Mouse (Mus musculus): Measurements from ENCODE around the gene Amdhd2. TPM values are rescaled to one million over a fixed set of nuclear protein-coding genes. Genes with fewer than 3 reads are reported as not detected.

Amdhd2 gene
- polyA plus RNA-seq, 1 experiment from 2014 or later, result 27.3 TPM

DNA sequence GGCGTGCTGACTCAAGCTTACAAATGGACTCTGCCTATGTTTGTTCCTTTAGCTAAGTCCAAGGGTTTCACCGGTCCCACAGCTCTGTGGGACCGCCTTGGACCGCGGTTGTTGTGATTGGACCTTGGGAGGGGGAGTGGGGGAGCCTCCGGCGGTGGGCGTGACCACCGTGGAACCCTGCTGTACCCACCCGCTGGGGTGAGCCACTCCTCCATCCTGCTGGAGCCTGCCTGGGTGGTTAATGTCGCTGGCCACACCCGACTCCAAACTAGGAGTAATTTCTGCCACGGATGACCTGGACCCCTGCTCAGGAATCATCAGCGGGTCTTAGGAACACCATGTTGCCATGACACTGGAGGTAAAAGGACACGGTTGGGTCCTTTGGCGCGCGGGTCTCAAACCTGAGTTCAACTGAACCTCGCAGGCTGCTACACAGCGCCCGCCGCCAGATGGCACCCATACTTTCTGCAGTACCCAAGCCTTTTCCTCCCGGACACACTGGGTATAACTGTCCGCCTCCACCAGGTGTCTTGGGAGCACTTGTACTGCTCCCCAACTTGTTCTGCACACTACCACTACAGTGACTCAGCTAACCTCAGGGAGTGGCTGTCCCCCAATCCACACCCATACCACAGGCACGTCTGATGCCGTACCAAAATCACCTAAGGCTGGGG lies 11.5 kb downstream of the Amdhd2 start:
- peak; percentile 87 for ATAC-seq (ENCODE audit: low FRiP score)
- peak overlapping the region; percentile 51 for H3K4me2 ChIP-seq
- WGBS, result 2% methylated on average over 26 of the region's 26 CpGs
- peak overlapping the region; percentile 45 for H3K9ac ChIP-seq (ENCODE audit: low read length)
- DNase-seq (ENCODE audit: low spot score, missing footprints), result peak; percentile 96
- H3K4me3 ChIP-seq (ENCODE audit: low read depth, low read length), result peak overlapping the region; percentile 28
- H3K9me3 ChIP-seq (ENCODE audit: control insufficient read depth, low read length), result no peaks in the 10 kb centered on the region
- H3K27me3 ChIP-seq (ENCODE audit: control insufficient read depth, insufficient read depth, low read length), result no peaks in the 10 kb centered on the region
- peaks cover 3% of the 10 kb centered on the region; the same call in 1 of the 2 replicates for H3K4me1 ChIP-seq (ENCODE audit: control insufficient read depth, insufficient read depth, low read length)
- no peak overlapping the region for H3K27ac ChIP-seq (ENCODE audit: low read depth, low read length)
- H3K36me3 ChIP-seq (ENCODE audit: control insufficient read depth, insufficient read depth, low read length), result no peaks in the 10 kb centered on the region

DNA sequence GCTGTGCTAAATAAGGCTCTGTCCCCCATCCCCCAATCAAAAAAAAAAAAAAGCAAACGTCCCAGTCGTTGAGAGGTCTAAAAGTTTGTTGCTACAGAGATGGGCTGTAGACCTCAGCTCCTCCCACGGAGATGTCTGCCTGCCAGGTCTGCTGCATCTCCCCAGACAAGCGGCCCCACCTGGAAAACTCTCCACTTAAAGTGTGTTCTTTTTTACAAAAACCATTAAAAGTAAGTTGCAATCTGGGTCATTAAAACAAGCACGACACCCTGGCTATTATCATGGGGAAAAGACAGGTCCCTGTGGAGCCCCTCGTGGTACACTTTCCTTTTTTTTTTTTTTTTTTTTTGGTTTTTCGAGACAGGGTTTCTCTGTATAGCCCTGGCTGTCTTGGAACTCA lies 12.2 kb downstream of the Amdhd2 start:
- 18% methylated on average over 7 of the region's 7 CpGs for WGBS
- ATAC-seq (ENCODE audit: low FRiP score) (no peak), DNase-seq (ENCODE audit: low spot score, missing footprints) (peak; percentile 81)
- Histone ChIP-seq H3K36me3 (ENCODE audit: control insufficient read depth, insufficient read depth, low read length) (no peaks in the 10 kb centered on the region), H3K27ac (ENCODE audit: low read depth, low read length) (no peak overlapping the region), H3K4me1 (ENCODE audit: control insufficient read depth, insufficient read depth, low read length) (peaks cover 3% of the 10 kb centered on the region; the same call in 1 of the 2 replicates), H3K9ac (ENCODE audit: low read length) (no peak overlapping the region), H3K4me2 (no peak overlapping the region; the same call in 1 of the 2 replicates), H3K4me3 (ENCODE audit: low read depth, low read length) (no peak overlapping the region), H3K27me3 (ENCODE audit: control insufficient read depth, insufficient read depth, low read length) (no peaks in the 10 kb centered on the region), H3K9me3 (ENCODE audit: control insufficient read depth, low read length) (no peaks in the 10 kb centered on the region)

DNA sequence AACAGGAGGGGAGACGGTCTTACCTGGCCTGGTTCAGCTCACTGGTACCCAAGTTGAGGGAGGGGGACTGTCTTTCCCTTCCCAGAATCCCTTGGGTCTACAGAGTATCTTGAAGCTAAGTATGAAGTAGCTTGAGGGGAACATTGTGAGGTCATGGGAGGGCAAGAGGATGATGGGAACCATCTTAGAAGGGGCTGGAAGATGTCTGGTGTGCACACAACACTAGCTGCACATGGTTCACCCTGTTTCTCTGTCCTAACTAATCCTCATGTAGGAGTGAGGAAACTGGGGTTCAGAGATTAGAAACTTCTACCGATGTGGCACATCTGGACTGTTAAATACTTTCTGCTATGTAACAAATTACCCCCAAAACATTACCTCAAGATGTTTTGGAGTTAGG lies 12.7 kb downstream of the Amdhd2 start, which contains the start of gene Pdpk1:
TSS of gene Pdpk1 (minus strand) at position 101 of the 400 bp plus-strand sequence.
- WGBS, result 75% methylated on average over 2 of the region's 2 CpGs

DNA sequence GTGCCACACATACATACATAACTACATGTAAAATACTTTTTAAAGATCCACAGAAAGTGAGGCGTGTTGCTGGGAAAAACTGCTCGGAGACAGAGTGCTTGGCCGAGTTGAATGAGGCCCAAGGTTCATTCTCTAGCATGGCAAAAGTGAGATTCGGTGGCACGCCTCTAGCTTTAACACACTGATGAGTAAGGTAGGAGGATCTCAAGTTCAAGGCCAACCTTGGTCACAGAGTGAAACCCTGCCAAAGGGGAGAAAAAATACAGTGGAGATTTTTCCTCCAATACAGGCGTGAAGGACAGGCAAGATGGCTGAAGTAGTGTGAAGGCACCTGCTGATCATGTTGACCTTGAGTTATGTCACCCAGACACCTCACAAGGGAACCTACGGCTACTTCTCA lies 14.1 kb downstream of the Amdhd2 start:
- no peak overlapping the region for H3K9ac ChIP-seq (ENCODE audit: low read length)

More for the DNA sequence above, 12.7 kb downstream of the Amdhd2 start, which contains the start of gene Pdpk1:
- Histone ChIP-seq H3K9me3 (ENCODE audit: control insufficient read depth, low read length) (no peaks in the 10 kb centered on the region), H3K27me3 (ENCODE audit: control insufficient read depth, insufficient read depth, low read length) (no peaks in the 10 kb centered on the region), H3K4me3 (ENCODE audit: low read depth, low read length) (no peak within 1 kb of the TSS; the same call in 1 of the 2 replicates), H3K27ac (ENCODE audit: low read depth, low read length) (no peak within 1 kb of the TSS), H3K9ac (ENCODE audit: low read length) (peak within 1 kb of the TSS; percentile 45), H3K4me2 (peak within 1 kb of the TSS; percentile 51), H3K36me3 (ENCODE audit: control insufficient read depth, insufficient read depth, low read length) (no peaks in the 10 kb centered on the region), H3K4me1 (ENCODE audit: control insufficient read depth, insufficient read depth, low read length) (peaks cover 3% of the 10 kb centered on the region; the same call in 1 of the 2 replicates)
- DNase-seq (ENCODE audit: low spot score, missing footprints) (no peak), ATAC-seq (ENCODE audit: low FRiP score) (no peak)

DNA sequence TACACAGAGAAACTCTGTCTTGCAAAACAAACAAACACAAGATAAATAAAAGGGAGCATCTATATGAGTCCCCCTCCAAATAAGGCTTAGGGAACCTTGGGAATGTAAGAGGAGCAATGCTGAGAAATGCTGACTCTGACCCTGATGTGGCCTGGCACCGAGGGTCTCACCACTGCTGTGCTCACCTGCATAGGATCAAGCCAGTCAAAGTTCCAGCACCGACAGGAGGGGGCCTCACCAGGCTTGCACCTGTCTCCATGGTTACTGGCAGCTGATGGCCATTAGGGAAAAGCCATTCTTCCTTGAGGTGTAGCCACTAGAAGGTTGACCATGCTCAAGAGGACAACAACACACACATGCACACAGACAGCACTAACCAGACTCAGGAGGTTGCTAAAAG lies 20.7 kb downstream of the Amdhd2 start:
- Histone ChIP-seq H3K4me2 (no peak overlapping the region), H3K27me3 (ENCODE audit: control insufficient read depth, insufficient read depth, low read length) (no peaks in the 10 kb centered on the region)
- DNase-seq (ENCODE audit: low spot score, missing footprints), result no peak

More for the DNA sequence above, 14.1 kb downstream of the Amdhd2 start:
- H3K4me3 ChIP-seq (ENCODE audit: low read depth, low read length), result no peak overlapping the region
- no peaks in the 10 kb centered on the region for H3K9me3 ChIP-seq (ENCODE audit: control insufficient read depth, low read length)
- H3K36me3 ChIP-seq (ENCODE audit: control insufficient read depth, insufficient read depth, low read length), result no peaks in the 10 kb centered on the region
- DNase-seq (ENCODE audit: low spot score, missing footprints), result peak; percentile 74
- WGBS, result 86% methylated on average over 7 of the region's 7 CpGs
- H3K27me3 ChIP-seq (ENCODE audit: control insufficient read depth, insufficient read depth, low read length), result no peaks in the 10 kb centered on the region
- no peak overlapping the region for H3K4me2 ChIP-seq
- peaks cover 3% of the 10 kb centered on the region; the same call in 1 of the 2 replicates for H3K4me1 ChIP-seq (ENCODE audit: control insufficient read depth, insufficient read depth, low read length)
- no peak overlapping the region for H3K27ac ChIP-seq (ENCODE audit: low read depth, low read length)
- ATAC-seq (ENCODE audit: low FRiP score), result no peak

DNA sequence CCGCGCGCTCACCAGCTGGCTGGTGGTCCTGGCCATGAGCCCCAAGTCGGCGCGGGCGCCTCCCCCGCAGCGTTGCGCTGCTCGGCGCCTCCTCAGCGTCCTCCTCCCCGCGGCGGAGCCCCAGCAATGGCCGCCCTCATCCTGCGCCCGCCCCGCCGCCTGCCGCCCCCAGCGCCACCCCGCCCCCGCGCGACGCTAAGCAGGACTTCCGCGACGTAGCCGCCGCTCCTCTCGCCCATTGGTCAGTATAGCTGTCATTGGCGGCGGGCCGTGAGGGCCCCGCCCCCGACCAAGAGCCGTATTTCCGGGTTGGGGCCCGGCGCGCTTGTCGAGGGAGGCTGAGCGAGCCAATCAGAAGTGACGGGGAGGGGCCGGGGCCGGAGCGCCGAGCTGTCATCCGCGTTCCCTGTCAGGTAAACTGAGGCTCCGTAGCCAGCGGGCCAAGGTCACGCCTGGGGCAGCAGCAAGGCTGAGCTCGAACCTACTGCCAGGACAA lies 22.1 kb downstream of the Amdhd2 start:
- Histone ChIP-seq H3K9ac (ENCODE audit: low read length) (peak overlapping the region; percentile 90), H3K36me3 (ENCODE audit: control insufficient read depth, insufficient read depth, low read length) (no peaks in the 10 kb centered on the region), H3K4me1 (ENCODE audit: control insufficient read depth, insufficient read depth, low read length) (peaks cover 16% of the 10 kb centered on the region), H3K4me2 (peak overlapping the region; percentile 97), H3K4me3 (ENCODE audit: low read depth, low read length) (peak overlapping the region; percentile 99), H3K9me3 (ENCODE audit: control insufficient read depth, low read length) (no peaks in the 10 kb centered on the region), H3K27ac (ENCODE audit: low read depth, low read length) (peak overlapping the region; percentile 48; the same call in 1 of the 2 replicates), H3K27me3 (ENCODE audit: control insufficient read depth, insufficient read depth, low read length) (no peaks in the 10 kb centered on the region)
- DNase-seq (ENCODE audit: low spot score, missing footprints), result peak; percentile 99
- WGBS, result under 1% methylated on average over 46 of the region's 57 CpGs
- ATAC-seq (ENCODE audit: low FRiP score), result peak; percentile 99

More for the DNA sequence above, 20.7 kb downstream of the Amdhd2 start:
- peaks cover 16% of the 10 kb centered on the region for H3K4me1 ChIP-seq (ENCODE audit: control insufficient read depth, insufficient read depth, low read length)
- no peak overlapping the region for H3K9ac ChIP-seq (ENCODE audit: low read length)
- no peaks in the 10 kb centered on the region for H3K9me3 ChIP-seq (ENCODE audit: control insufficient read depth, low read length)
- no peak overlapping the region for H3K4me3 ChIP-seq (ENCODE audit: low read depth, low read length)
- no peaks in the 10 kb centered on the region for H3K36me3 ChIP-seq (ENCODE audit: control insufficient read depth, insufficient read depth, low read length)
- ATAC-seq (ENCODE audit: low FRiP score), result no peak
- WGBS, result 48% methylated on average over 2 of the region's 2 CpGs
- H3K27ac ChIP-seq (ENCODE audit: low read depth, low read length), result no peak overlapping the region

DNA sequence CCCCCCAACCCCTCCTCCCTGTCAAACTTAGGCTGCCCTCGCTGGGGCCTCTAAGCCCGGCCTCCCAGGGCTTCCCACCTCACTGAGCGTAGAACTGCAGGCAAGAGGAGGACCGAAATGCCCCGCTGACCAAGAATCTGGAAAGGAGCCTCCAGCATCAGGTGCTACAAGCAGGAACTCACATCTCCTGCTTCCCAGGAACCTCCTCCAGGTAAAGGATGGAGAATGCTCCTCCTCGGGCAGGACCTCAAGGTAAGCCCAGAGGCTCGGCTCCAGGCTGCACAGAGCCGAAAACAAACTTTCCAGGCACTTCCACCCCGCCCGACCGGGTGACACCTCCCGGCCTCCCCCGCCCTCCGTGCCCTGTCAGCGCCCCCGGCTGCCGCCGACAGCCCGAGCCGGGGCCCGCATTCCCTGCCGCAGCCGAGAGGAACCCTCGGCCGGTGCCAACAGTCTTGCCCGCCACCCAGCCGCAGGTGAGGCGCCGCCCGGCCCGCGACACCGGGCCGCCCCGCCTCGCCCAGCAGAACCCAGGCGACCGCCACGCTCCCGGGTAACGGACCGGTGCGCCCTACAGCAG lies 22.6 kb downstream of the Amdhd2 start:
- no peaks in the 10 kb centered on the region for H3K9me3 ChIP-seq (ENCODE audit: control insufficient read depth, low read length)
- DNase-seq (ENCODE audit: low spot score, missing footprints) (peak; percentile 87), ATAC-seq (ENCODE audit: low FRiP score) (peak; percentile 7; the same call in 1 of the 2 replicates)
- no peaks in the 10 kb centered on the region for H3K36me3 ChIP-seq (ENCODE audit: control insufficient read depth, insufficient read depth, low read length)
- H3K4me2 ChIP-seq, result peak overlapping the region; percentile 97
- H3K9ac ChIP-seq (ENCODE audit: low read length), result peak overlapping the region; percentile 90
- no peaks in the 10 kb centered on the region for H3K27me3 ChIP-seq (ENCODE audit: control insufficient read depth, insufficient read depth, low read length)
- H3K4me1 ChIP-seq (ENCODE audit: control insufficient read depth, insufficient read depth, low read length), result peaks cover 16% of the 10 kb centered on the region
- peak overlapping the region; percentile 48; the same call in 1 of the 2 replicates for H3K27ac ChIP-seq (ENCODE audit: low read depth, low read length)
- peak overlapping the region; percentile 99 for H3K4me3 ChIP-seq (ENCODE audit: low read depth, low read length)
- under 1% methylated on average over 43 of the region's 43 CpGs for WGBS

DNA sequence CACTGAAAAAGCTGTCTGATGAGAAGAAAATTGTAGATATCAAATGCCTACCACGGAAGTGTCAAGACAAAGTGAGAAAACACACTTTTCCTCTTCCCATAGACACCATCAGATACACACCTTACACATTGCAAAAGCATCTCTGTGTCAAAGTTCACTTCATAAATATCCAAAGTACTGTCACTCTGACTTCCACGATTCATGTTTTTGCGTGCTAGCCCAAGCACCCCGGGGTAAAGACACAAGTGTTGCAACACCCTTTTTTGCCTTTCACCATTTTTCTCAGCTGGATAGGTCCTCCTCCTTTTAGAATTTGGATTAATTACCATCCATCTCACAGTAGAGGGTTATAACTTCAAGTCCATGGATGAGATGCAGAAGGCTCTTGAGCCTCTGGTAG lies 23.6 kb downstream of the Amdhd2 start:
- no peak overlapping the region for H3K9ac ChIP-seq (ENCODE audit: low read length)
- DNase-seq (ENCODE audit: low spot score, missing footprints) (no peak), ATAC-seq (ENCODE audit: low FRiP score) (no peak)
- H3K27ac ChIP-seq (ENCODE audit: low read depth, low read length), result no peak overlapping the region
- H3K27me3 ChIP-seq (ENCODE audit: control insufficient read depth, insufficient read depth, low read length), result no peaks in the 10 kb centered on the region
- peaks cover 16% of the 10 kb centered on the region for H3K4me1 ChIP-seq (ENCODE audit: control insufficient read depth, insufficient read depth, low read length)
- peak overlapping the region; percentile 99 for H3K4me3 ChIP-seq (ENCODE audit: low read depth, low read length)
- no peaks in the 10 kb centered on the region for H3K36me3 ChIP-seq (ENCODE audit: control insufficient read depth, insufficient read depth, low read length)
- H3K9me3 ChIP-seq (ENCODE audit: control insufficient read depth, low read length), result no peaks in the 10 kb centered on the region
- peak overlapping the region; percentile 97 for H3K4me2 ChIP-seq
- 95% methylated on average over 4 of the region's 4 CpGs for WGBS

DNA sequence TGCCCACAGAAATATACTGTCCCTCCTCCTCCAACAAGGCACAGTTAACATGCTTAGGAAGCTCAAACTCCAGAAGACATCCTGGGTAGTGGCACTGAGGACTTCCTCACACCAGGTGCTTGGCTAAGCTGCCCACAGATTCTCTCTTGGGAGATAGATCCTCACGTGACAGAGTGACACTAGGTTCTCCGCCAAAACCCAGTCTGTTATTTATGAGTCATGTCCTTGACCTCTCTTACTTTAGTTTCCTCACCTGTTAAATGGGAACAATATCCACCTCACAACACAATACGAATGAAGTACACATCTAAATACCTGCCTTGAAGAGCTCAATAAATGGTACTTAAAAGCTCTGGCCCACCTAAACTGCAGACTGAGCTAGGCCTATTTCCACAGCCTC lies 24.3 kb downstream of the Amdhd2 start:
- Histone ChIP-seq H3K4me1 (ENCODE audit: control insufficient read depth, insufficient read depth, low read length) (peaks cover 16% of the 10 kb centered on the region), H3K9ac (ENCODE audit: low read length) (no peak overlapping the region), H3K4me3 (ENCODE audit: low read depth, low read length) (no peak overlapping the region), H3K4me2 (no peak overlapping the region), H3K27ac (ENCODE audit: low read depth, low read length) (no peak overlapping the region), H3K36me3 (ENCODE audit: control insufficient read depth, insufficient read depth, low read length) (no peaks in the 10 kb centered on the region), H3K27me3 (ENCODE audit: control insufficient read depth, insufficient read depth, low read length) (no peaks in the 10 kb centered on the region), H3K9me3 (ENCODE audit: control insufficient read depth, low read length) (no peaks in the 10 kb centered on the region)
- WGBS, result 86% methylated on average over 3 of the region's 3 CpGs
- DNase-seq (ENCODE audit: low spot score, missing footprints) (no peak), ATAC-seq (ENCODE audit: low FRiP score) (no peak)
